Mouse (Mus musculus) heart, postnatal 10 days (tissue): ENCODE data around the gene Lrrc4c. TPM values are rescaled to one million over a fixed set of nuclear protein-coding genes. Genes with fewer than 3 reads are reported as not detected.

Experiments used
- DNase-seq, 2 experiments: peaks; one replicate each; pipeline ENCODE4 v3.0.0; 2021
- intact Hi-C: fragments of 180-260 bp; cut with DNase I; formaldehyde crosslinking; loops from one replicate; pipeline ENCODE4 v1.15.1; 2025
- microRNA-seq, 2 experiments: library from miRNA; unstranded; fragments of <30 nt; microRNA quantifications; one replicate each; pipeline ENCODE4 v1.2.0; 2022
- total RNA-seq, 2 experiments: library from RNA; stranded (reverse); gene quantifications; 2 replicates each; pipeline ENCODE4 v1.2.3; 2021

Lrrc4c gene
- total RNA-seq, 2 experiments from 2014 or later: 0.67 to 1.5 TPM

DNA sequence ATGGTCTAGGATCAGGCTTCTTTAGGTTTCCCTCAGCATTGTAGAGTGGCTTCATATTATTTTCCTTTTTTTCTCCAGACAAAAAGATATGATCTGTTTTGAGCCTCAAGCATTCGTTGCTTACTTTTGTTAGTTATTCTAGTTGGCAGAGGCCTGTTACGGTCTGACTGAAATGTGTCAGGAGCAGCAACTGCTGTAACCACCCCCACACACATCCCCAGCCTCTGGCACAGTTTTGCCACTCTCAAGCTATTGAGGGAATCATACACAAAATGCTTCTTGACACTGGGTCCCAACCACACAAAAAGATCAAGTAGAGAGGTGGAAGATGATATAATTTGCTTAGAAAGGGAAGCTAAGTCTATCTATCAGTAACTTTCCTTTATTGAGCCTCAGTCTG lies 1251.0 kb downstream of the Lrrc4c start:
- DNase-seq: no peak
- intact Hi-C loops: no loop called here

- intact Hi-C loops: no loop called here
Measured at GRCm38 (mm10) chr2:97574921-97575320, 1257.0 kb downstream of the Lrrc4c start.

DNA sequence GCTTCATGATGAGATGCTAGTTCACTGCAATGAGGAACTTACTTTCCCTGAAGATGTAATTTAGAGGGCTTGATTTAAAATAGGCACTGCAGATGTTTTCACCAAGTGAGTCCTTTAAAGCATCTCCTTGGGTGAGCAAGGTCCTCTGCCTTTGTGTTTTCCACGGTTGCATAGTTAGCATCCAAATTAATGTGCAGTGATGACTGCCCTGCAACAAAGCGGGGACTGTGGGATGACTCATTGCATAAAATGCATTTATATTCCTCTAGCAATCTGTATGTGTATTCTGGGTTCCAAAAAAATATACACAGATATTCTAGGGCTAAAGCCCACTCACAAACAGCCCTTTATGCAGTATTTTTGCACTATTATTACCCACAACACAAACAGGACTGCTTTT lies 1263.2 kb downstream of the Lrrc4c start:
- intact Hi-C loops: no loop called here
- DNase-seq: no peak

More at GRCm38 (mm10) chr2:97574921-97575320, 1257.0 kb downstream of the Lrrc4c start:
- no peak for DNase-seq

DNA sequence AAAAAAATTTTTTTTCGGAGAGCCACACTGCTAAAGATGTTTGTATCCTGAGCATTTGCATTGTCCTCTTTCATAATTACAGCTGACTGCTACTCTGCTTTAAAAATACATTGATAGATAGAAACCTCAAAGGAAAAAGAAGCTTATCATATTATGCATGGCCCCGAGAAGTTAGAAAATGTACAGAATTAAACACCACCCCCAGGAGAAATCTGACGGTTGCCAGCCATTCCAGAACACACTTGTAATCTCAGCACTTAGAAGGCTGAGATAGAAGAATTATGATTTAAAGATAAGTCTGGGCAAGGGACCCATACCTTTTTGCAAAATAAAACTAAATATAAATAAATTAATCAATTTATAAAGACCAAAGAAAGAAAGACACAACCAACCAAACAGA lies 1268.4 kb downstream of the Lrrc4c start:
- no peak for DNase-seq
- intact Hi-C loops: no loop called here

GRCm38 (mm10) chr2:97590563-97590962 lies 1272.6 kb downstream of the Lrrc4c start:
- intact Hi-C loops: no loop called here
- DNase-seq: no peak

DNA sequence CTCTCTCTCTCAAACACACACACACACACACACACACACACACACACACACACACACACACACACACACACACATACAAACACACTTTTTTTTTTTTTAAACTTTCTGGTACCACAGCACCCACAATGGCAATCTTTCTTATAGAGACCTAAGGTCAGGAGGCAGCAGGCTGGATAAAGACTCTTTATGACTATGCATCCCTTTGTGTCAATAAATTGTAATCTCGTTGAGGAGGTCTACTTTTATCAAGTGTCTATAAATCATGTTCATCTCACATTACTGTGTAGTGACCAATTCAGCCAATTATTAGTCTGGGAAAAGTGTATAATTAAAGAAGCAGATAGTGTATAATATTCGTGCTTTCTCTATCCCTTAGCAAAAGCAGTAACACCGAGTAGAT lies 1286.2 kb downstream of the Lrrc4c start:
- intact Hi-C loops: no loop called here

DNA sequence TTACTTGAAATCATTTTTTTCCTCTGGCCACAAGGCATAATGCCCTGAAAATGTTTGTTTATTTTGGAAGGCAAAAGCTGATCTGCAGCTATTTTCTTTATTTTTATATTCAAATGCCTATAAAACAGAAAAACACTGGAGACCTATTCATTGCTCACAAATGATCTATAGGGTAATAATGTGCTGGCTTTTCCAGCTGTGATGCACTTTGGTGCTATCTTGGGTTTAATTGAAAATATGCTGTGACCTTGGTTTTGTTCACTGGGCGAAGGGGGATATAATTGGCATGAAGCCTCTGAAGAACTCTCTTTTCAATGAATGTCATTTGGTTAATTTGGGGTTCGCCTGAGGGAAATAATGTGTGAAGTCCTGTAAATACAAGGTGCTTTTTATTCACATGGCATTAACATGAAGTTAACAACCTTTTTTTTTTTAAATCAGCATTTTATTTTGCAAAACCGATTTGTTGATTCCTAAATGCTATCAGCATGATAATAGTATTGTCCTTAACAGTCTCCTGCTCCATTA lies 1286.8 kb downstream of the Lrrc4c start:
- intact Hi-C loops: no loop called here

More for the DNA sequence above, 1286.2 kb downstream of the Lrrc4c start:
- DNase-seq: no peak

GRCm38 (mm10) chr2:97609436-97609835 lies 1291.5 kb downstream of the Lrrc4c start:
- DNase-seq: no peak

More for the DNA sequence above, 1286.8 kb downstream of the Lrrc4c start:
- DNase-seq: no peak

DNA sequence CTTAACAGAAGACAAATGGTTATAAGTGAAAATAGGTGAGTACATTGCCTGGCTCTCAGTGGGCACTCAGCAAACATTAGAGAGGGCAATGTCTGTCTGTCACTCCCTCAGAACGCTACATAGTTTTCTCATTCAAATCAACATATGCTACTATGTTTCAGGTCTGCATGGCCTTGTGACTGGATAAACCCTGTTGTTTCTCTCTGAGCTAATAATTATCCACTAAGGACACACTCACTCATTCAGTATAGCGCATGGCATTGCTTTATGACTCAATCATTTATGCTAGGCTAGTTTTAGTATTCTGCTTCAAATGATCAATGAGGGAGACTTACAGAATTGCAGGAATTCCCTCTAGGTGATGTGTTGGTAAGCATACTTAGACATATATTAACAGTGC lies 1292.6 kb downstream of the Lrrc4c start:
- no peak for DNase-seq
- intact Hi-C loops: no loop called here

More at GRCm38 (mm10) chr2:97609436-97609835, 1291.5 kb downstream of the Lrrc4c start:
- intact Hi-C loops: no loop called here

DNA sequence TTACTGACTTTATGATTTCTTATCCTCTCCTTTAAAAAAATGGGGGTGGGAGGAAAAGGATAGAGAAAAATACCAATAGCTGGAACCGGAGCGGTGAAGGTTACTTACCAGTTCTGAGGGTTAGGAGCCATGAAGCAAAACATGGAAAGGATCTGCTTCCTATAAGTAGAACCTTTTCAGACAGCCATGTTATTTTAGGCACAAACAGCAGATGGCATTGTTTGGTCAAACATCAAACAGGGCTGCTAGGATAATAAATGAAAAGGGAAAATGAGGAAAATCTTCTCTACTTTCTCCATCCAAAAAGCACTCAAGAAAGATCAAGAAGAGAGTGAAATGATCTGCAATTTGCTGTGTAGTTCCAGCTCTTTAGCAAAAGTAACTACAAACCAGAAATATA lies 1296.8 kb downstream of the Lrrc4c start:
- intact Hi-C loops: no loop called here
- DNase-seq: no peak

DNA sequence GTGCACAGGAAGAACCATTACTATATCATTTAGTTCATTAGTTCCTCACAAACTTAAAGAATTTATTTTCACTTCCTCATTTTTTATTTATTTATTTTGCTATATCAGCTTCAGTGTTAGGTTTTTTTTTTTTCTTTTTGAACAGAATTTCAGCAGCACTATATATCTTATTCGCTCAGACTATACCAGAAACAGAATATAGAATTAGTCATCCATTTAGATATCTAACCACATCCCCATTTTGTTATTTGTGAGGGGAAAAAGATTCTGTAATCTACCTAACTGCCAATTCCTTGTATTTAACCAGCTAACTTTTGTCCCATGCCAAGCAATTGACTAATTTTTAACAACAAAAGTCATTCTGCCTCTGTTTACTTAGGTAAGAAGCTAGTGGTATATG lies 1300.6 kb downstream of the Lrrc4c start:
- no peak for DNase-seq
- intact Hi-C loops: no loop called here

GRCm38 (mm10) chr2:97639941-97640340 lies 1322.0 kb downstream of the Lrrc4c start:
- intact Hi-C loops: no loop called here
- no peak for DNase-seq

- intact Hi-C loops: no loop called here
Measured at GRCm38 (mm10) chr2:97641661-97642060, 1323.7 kb downstream of the Lrrc4c start.

DNA sequence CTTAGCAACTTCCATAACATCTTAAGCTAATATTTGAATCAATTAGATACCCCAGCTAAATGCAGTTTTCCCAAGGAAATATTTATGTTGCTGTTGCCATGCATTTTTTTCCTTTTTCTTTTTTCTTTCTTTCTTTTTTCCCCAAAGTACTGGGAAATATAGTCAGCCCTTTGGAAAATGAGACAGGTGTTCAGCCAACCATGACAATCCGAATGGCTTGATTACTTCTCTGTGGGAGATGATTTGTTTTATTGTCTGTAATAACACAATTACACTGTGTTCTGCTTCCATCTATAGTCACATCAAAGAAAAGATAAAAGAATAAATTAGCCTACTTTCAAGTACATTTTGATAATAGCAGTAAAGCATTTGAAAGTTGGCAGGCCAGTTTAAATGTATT lies 1334.7 kb downstream of the Lrrc4c start:
- DNase-seq: no peak
- intact Hi-C loops: no loop called here

More at GRCm38 (mm10) chr2:97641661-97642060, 1323.7 kb downstream of the Lrrc4c start:
- DNase-seq: no peak

Small RNAs within 50 kb of the gene (microRNA-seq; reads per million reads assigned to microRNA genes)
- gene Gm44320: 0 reads per million in 2 experiments
